Comparison of ENCODE assay signal across 8 mouse cellular contexts in the genomic region with DNA sequence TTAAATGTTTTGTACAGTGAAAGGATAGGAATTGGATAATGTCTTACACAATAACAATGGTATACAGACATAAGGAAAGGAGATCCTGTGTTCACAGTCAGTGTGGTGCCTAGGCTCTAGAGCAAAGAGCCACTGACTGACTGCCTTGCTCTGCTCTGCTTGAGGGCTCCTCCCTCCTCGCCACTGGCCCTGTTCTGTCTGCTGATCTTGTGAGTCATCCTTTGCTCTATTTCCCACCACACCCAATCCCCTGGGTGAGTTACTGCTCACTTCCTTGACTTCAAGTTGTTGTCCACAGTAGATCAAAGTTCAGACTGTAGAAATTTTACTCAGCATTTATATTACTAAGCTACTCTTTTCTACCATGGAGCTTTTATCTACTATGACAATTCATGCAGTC.
DNase-seq lines count a peak whose midpoint lies in the region; ATAC-seq and TF ChIP-seq lines count a peak whose summit lies in the region.

No protein-coding gene starts in this region.

- TF ChIP-seq EP300 in liver, embryonic 14.5 days (IDR thresholded peaks at IDR 0.05; ENCODE audit: low read depth): no peak

- 58% methylated on average over 1 of the region's 1 CpGs for WGBS in liver, embryonic 14.5 days (ENCODE audit: insufficient replicate concordance)
- WGBS in forebrain, embryonic 11.5 days: 86% methylated on average over 1 of the region's 1 CpGs
- WGBS in embryonic facial prominence, embryonic 10.5 days: 76% methylated on average over 1 of the region's 1 CpGs

- intact Hi-C loops in gastrocnemius, postnatal 36 days (cut with DNase I): no loop called here
- intact Hi-C loops in left cerebral cortex, adult 2 months (cut with DNase I): no loop called here

- no peaks in the 10 kb centered on the region for H3K36me3 ChIP-seq in liver, embryonic 14.5 days (replicated peaks; ENCODE audit: control insufficient read depth, insufficient read depth, low read depth)
- no peaks in the 10 kb centered on the region for H3K36me3 ChIP-seq in forebrain, embryonic 11.5 days (ENCODE audit: control insufficient read depth, insufficient read depth, low read length)
- H3K36me3 ChIP-seq in embryonic facial prominence, embryonic 10.5 days (replicated peaks): no peaks in the 10 kb centered on the region

- TF ChIP-seq CTCF in liver, embryonic 14.5 days (IDR thresholded peaks at IDR 0.05; ENCODE audit: low read depth): no peak
- no peak for TF ChIP-seq CTCF in left cerebral cortex, adult 2 months (IDR thresholded peaks at IDR 0.05)

- H3K27me3 ChIP-seq in liver, embryonic 14.5 days (ENCODE audit: control insufficient read depth, insufficient read depth, low read length): no peaks in the 10 kb centered on the region
- H3K27me3 ChIP-seq in forebrain, embryonic 11.5 days (ENCODE audit: control insufficient read depth, insufficient read depth, low read length): peaks cover 2% of the 10 kb centered on the region; the same call in 1 of the 2 replicates
- H3K27me3 ChIP-seq in embryonic facial prominence, embryonic 10.5 days (replicated peaks; ENCODE audit: low read depth, poor library complexity, severe bottlenecking): peaks cover 84% of the 10 kb centered on the region

- no peaks in the 10 kb centered on the region for H3K4me1 ChIP-seq in liver, embryonic 14.5 days (replicated peaks; ENCODE audit: control insufficient read depth in 2 of 2, insufficient read depth in 2 of 2, low read length in 1 of 2)
- H3K4me1 ChIP-seq in forebrain, embryonic 11.5 days (replicated peaks; ENCODE audit: control insufficient read depth, insufficient read depth, low read length): no peaks in the 10 kb centered on the region
- peaks cover 3% of the 10 kb centered on the region; the same call in 1 of the 2 replicates for H3K4me1 ChIP-seq in embryonic facial prominence, embryonic 10.5 days

- no peaks in the 10 kb centered on the region for H3K9me3 ChIP-seq in liver, embryonic 14.5 days (ENCODE audit: control insufficient read depth, low read length)
- no peaks in the 10 kb centered on the region for H3K9me3 ChIP-seq in forebrain, embryonic 11.5 days (ENCODE audit: control insufficient read depth, low read length)
- no peaks in the 10 kb centered on the region for H3K9me3 ChIP-seq in embryonic facial prominence, embryonic 10.5 days

- no peak overlapping the region for H3K27ac ChIP-seq in liver, embryonic 14.5 days
- H3K27ac ChIP-seq in left cerebral cortex, adult 2 months: no peak overlapping the region
- no peak overlapping the region for H3K27ac ChIP-seq in forebrain, embryonic 11.5 days (ENCODE audit: low read depth, low read length)
- H3K27ac ChIP-seq in embryonic facial prominence, embryonic 10.5 days (replicated peaks): no peak overlapping the region

- no peak overlapping the region for H3K4me3 ChIP-seq in liver, embryonic 14.5 days (ENCODE audit: insufficient read depth in 1 of 2, low read depth in 2 of 2, low read length in 2 of 2)
- no peak overlapping the region for H3K4me3 ChIP-seq in left cerebral cortex, adult 2 months
- no peak overlapping the region for H3K4me3 ChIP-seq in forebrain, embryonic 11.5 days (ENCODE audit: low read depth, low read length)
- no peak overlapping the region for H3K4me3 ChIP-seq in embryonic facial prominence, embryonic 10.5 days

- ATAC-seq in liver, embryonic 14.5 days (ENCODE audit: insufficient read depth): 0 out of 2 replicates have a peak, but pooled peaks have one; percentile 31
- no peak for ATAC-seq in forebrain, embryonic 11.5 days (replicated peaks; ENCODE audit: low FRiP score)

- H3K9ac ChIP-seq in liver, embryonic 14.5 days (replicated peaks): no peak overlapping the region
- no peak overlapping the region for H3K9ac ChIP-seq in forebrain, embryonic 11.5 days (ENCODE audit: low read length)

- H3K4me2 ChIP-seq in liver, embryonic 14.5 days (ENCODE audit: low read depth): no peak overlapping the region
- H3K4me2 ChIP-seq in forebrain, embryonic 11.5 days (ENCODE audit: low read depth, low read length, severe bottlenecking): no peak overlapping the region

- peak; percentile 61 for DNase-seq in urinary bladder, postnatal 14 days (ENCODE audit: low spot score)
- no peak for DNase-seq in urinary bladder, adult 2 months (ENCODE audit: low spot score)
- DNase-seq in gastrocnemius, postnatal 36 days: peak; percentile 15 to 54
- peak in 1 of 3 experiments; percentile 11 for DNase-seq in liver, embryonic 14.5 days (ENCODE audit: low read depth in 3 of 3, low spot score in 3 of 3)
- DNase-seq in spleen, postnatal 36 days (ENCODE audit: low spot score in 2 of 2): peak; percentile 81 to 86
- no peak for DNase-seq in left cerebral cortex, adult 2 months (ENCODE audit: extremely low spot score in 1 of 2, low spot score in 2 of 2)
- DNase-seq in forebrain, embryonic 11.5 days (ENCODE audit: low spot score): no peak
- DNase-seq in embryonic facial prominence, embryonic 10.5 days (ENCODE audit: low spot score): no peak

Comparison
In these comparisons a context has a peak if more than half of its experiments do, and no peak if none do; other contexts are left out.
1. DNase-seq: peak in urinary bladder, postnatal 14 days (single experiment), gastrocnemius, postnatal 36 days (2 of 2) and spleen, postnatal 36 days (2 of 2); none in urinary bladder, adult 2 months (single experiment), left cerebral cortex, adult 2 months (0 of 2), forebrain, embryonic 11.5 days (single experiment) and embryonic facial prominence, embryonic 10.5 days (single experiment).